Mouse (Mus musculus): ENCODE data around the gene Larp6. TPM values are rescaled to one million over a fixed set of nuclear protein-coding genes. Genes with fewer than 3 reads are reported as not detected.
A peak's percentile ranks its signal among the peaks of the same experiment; 100 is the strongest.

Larp6 gene
- total RNA-seq (2014; rRNA removed) = 31.2 and 34.4 TPM in 2 replicates
- 22.0 and 23.8 TPM in 2 replicates for polyA plus RNA-seq (2015; fragmentation: Nextera tagmentation; extraction: Ambion mirVana)

DNA sequence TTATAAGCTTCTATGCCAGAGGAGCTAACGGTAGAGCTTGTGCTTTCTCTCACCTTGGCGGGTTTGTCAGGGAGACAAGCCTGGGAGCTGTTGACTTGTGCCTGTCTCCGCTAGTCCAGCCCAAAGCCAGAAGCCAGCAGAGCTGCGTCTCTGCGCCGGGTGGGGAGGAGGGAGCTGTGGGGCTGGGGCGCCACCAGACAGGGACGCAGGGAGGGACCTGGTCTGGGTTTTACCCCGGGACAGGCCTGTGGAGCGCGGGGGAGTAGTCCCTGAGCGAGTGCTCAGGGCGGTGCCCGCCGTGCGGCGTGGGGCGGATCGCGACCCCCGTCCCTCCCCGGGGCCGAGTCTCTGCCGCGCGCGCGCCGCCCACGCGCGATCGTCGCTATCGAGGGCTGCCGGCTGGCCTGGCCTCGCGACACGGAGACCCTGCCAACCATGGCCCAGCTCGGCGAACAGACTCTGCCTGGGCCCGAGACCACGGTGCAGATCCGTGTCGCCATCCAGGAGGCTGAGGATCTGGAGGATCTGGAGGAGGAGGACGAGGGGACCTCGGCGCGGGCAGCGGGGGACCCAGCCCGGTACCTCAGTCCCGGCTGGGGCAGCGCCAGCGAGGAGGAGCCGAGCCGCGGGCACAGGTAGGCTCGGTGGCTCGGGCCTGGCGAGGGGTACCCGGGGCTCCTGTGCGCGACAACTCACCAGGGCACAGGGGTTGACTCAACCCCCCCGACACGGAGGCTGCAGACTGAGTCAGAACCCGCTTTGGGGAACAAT is at the start of gene Larp6:
Larp6 (plus strand) TSS at position 219 of the 771 bp plus-strand sequence.
- Histone ChIP-seq H3K27ac (ENCODE audit: low read depth, low read length) (peak within 1 kb of the TSS; percentile 73), H3K36me3 (ENCODE audit: insufficient read depth) (no peaks in the 10 kb centered on the region), H3K27me3 (ENCODE audit: insufficient read depth, low read length) (no peaks in the 10 kb centered on the region), H3K9ac (peak within 1 kb of the TSS; percentile 94), H3K4me3 (ENCODE audit: low read depth, low read length) (peak within 1 kb of the TSS; percentile 59), H3K9me3 (ENCODE audit: low read length) (no peaks in the 10 kb centered on the region), H3K4me2 (ENCODE audit: low read depth) (peak within 1 kb of the TSS; percentile 92), H3K4me1 (ENCODE audit: insufficient read depth) (peaks cover 12% of the 10 kb centered on the region; the same call in 1 of the 2 replicates)
- DNase-seq (peak; percentile 58), ATAC-seq (peak; percentile 83)
- TF ChIP-seq CTCF (IDR thresholded peaks at IDR 0.05; ENCODE audit: low read depth) = no peak
- 2% methylated on average over 65 of the region's 66 CpGs for WGBS

- DNase-seq = peak; percentile 48
- no peak for TF ChIP-seq CTCF (IDR thresholded peaks at IDR 0.05; ENCODE audit: low read depth)
- no peaks in the 10 kb centered on the region for H3K9me3 ChIP-seq (ENCODE audit: low read length)
- H3K27me3 ChIP-seq (ENCODE audit: insufficient read depth, low read length) = no peaks in the 10 kb centered on the region
- no peak overlapping the region for H3K4me2 ChIP-seq (ENCODE audit: low read depth)
- peak; percentile 66 for ATAC-seq
- no peak overlapping the region for H3K27ac ChIP-seq (ENCODE audit: low read depth, low read length)
- no peak overlapping the region for H3K4me3 ChIP-seq (ENCODE audit: low read depth, low read length)
- H3K9ac ChIP-seq = no peak overlapping the region
- 75% methylated on average over 12 of the region's 12 CpGs for WGBS
- H3K4me1 ChIP-seq (ENCODE audit: insufficient read depth) = no peaks in the 10 kb centered on the region
- peaks cover 40% of the 10 kb centered on the region for H3K36me3 ChIP-seq (ENCODE audit: insufficient read depth)
Measured at GRCm38 (mm10) chr9:60664385-60664784, 48.4 kb upstream of the Larp6 start.

- ATAC-seq = no peak
- no peak overlapping the region for H3K27ac ChIP-seq (ENCODE audit: low read depth, low read length)
- no peak overlapping the region for H3K9ac ChIP-seq
- WGBS = 81% methylated on average over 5 of the region's 5 CpGs
- H3K4me2 ChIP-seq (ENCODE audit: low read depth) = no peak overlapping the region
- H3K4me1 ChIP-seq (ENCODE audit: insufficient read depth) = no peaks in the 10 kb centered on the region
- H3K9me3 ChIP-seq (ENCODE audit: low read length) = no peaks in the 10 kb centered on the region
- no peak for TF ChIP-seq CTCF (IDR thresholded peaks at IDR 0.05; ENCODE audit: low read depth)
- H3K4me3 ChIP-seq (ENCODE audit: low read depth, low read length) = no peak overlapping the region
- H3K36me3 ChIP-seq (ENCODE audit: insufficient read depth) = peaks cover 43% of the 10 kb centered on the region
- DNase-seq = no peak
- H3K27me3 ChIP-seq (ENCODE audit: insufficient read depth, low read length) = no peaks in the 10 kb centered on the region
Measured at GRCm38 (mm10) chr9:60664866-60665265, 47.9 kb upstream of the Larp6 start.

- Histone ChIP-seq H3K9me3 (ENCODE audit: low read length) (no peaks in the 10 kb centered on the region), H3K27ac (ENCODE audit: low read depth, low read length) (no peak overlapping the region), H3K9ac (no peak overlapping the region), H3K4me3 (ENCODE audit: low read depth, low read length) (no peak overlapping the region), H3K4me1 (ENCODE audit: insufficient read depth) (no peaks in the 10 kb centered on the region), H3K27me3 (ENCODE audit: insufficient read depth, low read length) (no peaks in the 10 kb centered on the region), H3K36me3 (ENCODE audit: insufficient read depth) (peaks cover 49% of the 10 kb centered on the region), H3K4me2 (ENCODE audit: low read depth) (no peak overlapping the region)
- TF ChIP-seq CTCF (IDR thresholded peaks at IDR 0.05; ENCODE audit: low read depth) = no peak
- no peak for DNase-seq
- 95% methylated on average over 3 of the region's 3 CpGs for WGBS
- no peak for ATAC-seq
Measured at GRCm38 (mm10) chr9:60665535-60665934, 47.3 kb upstream of the Larp6 start.

GRCm38 (mm10) chr9:60668886-60669285 is 43.9 kb upstream of the Larp6 start:
- no peaks in the 10 kb centered on the region for H3K27me3 ChIP-seq (ENCODE audit: insufficient read depth, low read length)
- WGBS = 74% methylated on average over 6 of the region's 6 CpGs
- peaks cover 58% of the 10 kb centered on the region for H3K36me3 ChIP-seq (ENCODE audit: insufficient read depth)
- ATAC-seq (no peak), DNase-seq (no peak)
- no peaks in the 10 kb centered on the region for H3K9me3 ChIP-seq (ENCODE audit: low read length)
- no peaks in the 10 kb centered on the region for H3K4me1 ChIP-seq (ENCODE audit: insufficient read depth)
- TF ChIP-seq CTCF (IDR thresholded peaks at IDR 0.05; ENCODE audit: low read depth) = no peak
- no peak overlapping the region for H3K4me2 ChIP-seq (ENCODE audit: low read depth)
- no peak overlapping the region for H3K27ac ChIP-seq (ENCODE audit: low read depth, low read length)
- no peak overlapping the region for H3K9ac ChIP-seq
- H3K4me3 ChIP-seq (ENCODE audit: low read depth, low read length) = no peak overlapping the region

GRCm38 (mm10) chr9:60672568-60672967 is 40.2 kb upstream of the Larp6 start:
- DNase-seq = no peak
- 80% methylated on average over 6 of the region's 6 CpGs for whole genome bisulfite sequencing
- H3K4me2 ChIP-seq (ENCODE audit: low read depth) = no peak overlapping the region
- no peak overlapping the region for H3K4me3 ChIP-seq (ENCODE audit: low read depth, low read length)
- H3K27ac ChIP-seq (ENCODE audit: low read depth, low read length) = no peak overlapping the region
- H3K9me3 ChIP-seq (ENCODE audit: low read length) = no peaks in the 10 kb centered on the region
- no peak for ATAC-seq
- no peaks in the 10 kb centered on the region for H3K4me1 ChIP-seq (ENCODE audit: insufficient read depth)
- H3K36me3 ChIP-seq (ENCODE audit: insufficient read depth) = peaks cover 64% of the 10 kb centered on the region
- TF ChIP-seq CTCF (IDR thresholded peaks at IDR 0.05; ENCODE audit: low read depth) = no peak
- no peak overlapping the region for H3K9ac ChIP-seq
- no peaks in the 10 kb centered on the region for H3K27me3 ChIP-seq (ENCODE audit: insufficient read depth, low read length)

- Histone ChIP-seq H3K9me3 (ENCODE audit: low read length) (no peaks in the 10 kb centered on the region), H3K36me3 (ENCODE audit: insufficient read depth) (peaks cover 68% of the 10 kb centered on the region), H3K4me1 (ENCODE audit: insufficient read depth) (no peaks in the 10 kb centered on the region), H3K9ac (no peak overlapping the region), H3K27me3 (ENCODE audit: insufficient read depth, low read length) (no peaks in the 10 kb centered on the region), H3K27ac (ENCODE audit: low read depth, low read length) (no peak overlapping the region), H3K4me3 (ENCODE audit: low read depth, low read length) (no peak overlapping the region), H3K4me2 (ENCODE audit: low read depth) (no peak overlapping the region)
- no peak for ATAC-seq
- no peak for DNase-seq
- peak; percentile 28; the same call in 1 of the 2 replicates for TF ChIP-seq CTCF (IDR thresholded peaks at IDR 0.05; ENCODE audit: low read depth)
Measured at GRCm38 (mm10) chr9:60674780-60675179, 38.0 kb upstream of the Larp6 start.

All from forebrain, postnatal 0 days (tissue).